Mouse (Mus musculus) embryonic facial prominence, embryonic 12.5 days (tissue): ENCODE results near the gene Crybg3. TPM values are rescaled to one million over a fixed set of nuclear protein-coding genes. Genes with fewer than 3 reads are reported as not detected.

Experiments used
- polyA plus RNA-seq: library from polyadenylated mRNA; unstranded; fragments of >200 nt; fragmentation: Nextera tagmentation; extraction: Ambion mirVana; gene quantifications from 2 replicates; pipeline ENCODE4 v1.2.1, GENCODE M21; 2016

Crybg3 gene
- polyA plus RNA-seq, 1 experiment from 2014 or later, result 8.8 TPM

Other genes with a start within 250 kb of the Crybg3 start
- not detected in 2 replicates for gene Olfr209, start 237.0 kb downstream of the Crybg3 start, polyA plus RNA-seq
- gene Gabrr3, start 193.6 kb downstream of the Crybg3 start, polyA plus RNA-seq, result 0.12 TPM in 1 of 2 replicates, not detected in the other
- gene Riox2, start 129.2 kb downstream of the Crybg3 start, polyA plus RNA-seq, result 33.4 and 35.8 TPM in 2 replicates
- gene Arl6, start 38.4 kb upstream of the Crybg3 start, polyA plus RNA-seq, result 35.0 and 37.8 TPM in 2 replicates